Mouse (Mus musculus) cerebellum, adult 2 months (tissue): ENCODE measurements around the gene Fhl2. TPM values are rescaled to one million over a fixed set of nuclear protein-coding genes. Genes with fewer than 3 reads are reported as not detected.

ENCODE experiments used
- DNase-seq, 2 experiments: peaks; one replicate each; pipeline ENCODE4 v3.0.0; 2021
- H3K27ac ChIP-seq: fragments of 200-500 bp; 2 replicates; pipeline ENCODE4 v1.5.1; 2012; ENCODE audit warnings: low read length, control low read depth, inconsistent platforms; ENCODE audit not compliant: insufficient read depth
- H3K27me3 ChIP-seq: fragments of 200-500 bp; 2 replicates; pipeline ENCODE4 v1.6.1; 2012; ENCODE audit warnings: inconsistent platforms, mild to moderate bottlenecking, low read length, moderate library complexity; ENCODE audit not compliant: control insufficient read depth, insufficient read depth
- H3K4me1 ChIP-seq: fragments of 200-500 bp; 2 replicates; pipeline ENCODE4 v1.6.1; 2011; ENCODE audit warnings: low read length; ENCODE audit not compliant: control insufficient read depth, insufficient read depth
- H3K4me3 ChIP-seq: fragments of 200-500 bp; replicated peaks from 2 replicates; pipeline ENCODE3; 2011; ENCODE audit warnings: mild to moderate bottlenecking, low read depth, low read length, control low read depth; ENCODE audit not compliant: insufficient read depth
- CTCF ChIP-seq: fragments of 200-500 bp; IDR thresholded peaks from 2 replicates; pipeline ENCODE4 v1.5.1; 2011; ENCODE audit warnings: low read depth, mild to moderate bottlenecking, control low read depth, low read length, moderate library complexity, borderline replicate concordance; ENCODE audit not compliant: insufficient read depth
- POLR2A ChIP-seq: fragments of 200-500 bp; IDR thresholded peaks from 2 replicates; pipeline ENCODE4 v1.6.1; 2011; ENCODE audit warnings: low read length, control low read depth, borderline replicate concordance; ENCODE audit not compliant: insufficient read depth
- WGBS: fragments of 180-500 bp; shearing (Covaris S2); methylation state at CpG from one replicate; pipeline ENCODE4 v1.1.7; 2018; 5-methylcytosine and 5-hydroxymethylcytosine counted together
- polyA plus RNA-seq: library from polyadenylated mRNA; depleted of rRNA; stranded (reverse); fragments of >200 nt; gene quantifications from 2 replicates; pipeline ENCODE4 v1.2.3, GENCODE M21; 2012

The Fhl2 gene
- polyA plus RNA-seq, 1 experiment: 6.2 TPM

DNA sequence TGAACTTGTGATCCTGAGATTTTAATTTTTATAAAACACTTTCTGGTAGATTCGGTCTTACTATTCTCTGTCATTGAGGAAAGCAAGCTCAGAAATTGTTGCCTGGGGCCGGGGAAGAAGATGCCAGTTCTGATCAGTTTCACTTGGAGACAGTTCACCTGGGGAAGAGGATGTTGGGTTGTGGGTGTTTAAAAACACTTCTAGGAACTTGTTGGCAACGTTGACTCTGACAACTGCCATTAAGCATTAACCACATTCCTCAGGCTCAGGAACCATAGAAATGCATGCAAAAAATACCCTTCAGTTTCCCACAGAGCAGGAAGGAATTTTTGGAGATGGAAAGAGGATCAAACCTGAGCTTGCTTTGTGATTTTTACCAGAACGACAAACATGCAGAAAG, 28.2 kb upstream of the Fhl2 start:
- no peak for DNase-seq
- 76% methylated on average over 4 of the region's 4 CpGs for WGBS
- no peaks in the 10 kb centered on the region for H3K27me3 ChIP-seq
- H3K4me1 ChIP-seq: no peaks in the 10 kb centered on the region
- H3K4me3 ChIP-seq: no peak overlapping the region
- no peak overlapping the region for H3K27ac ChIP-seq
- TF ChIP-seq CTCF: no peak
- TF ChIP-seq POLR2A: no peak

- Histone ChIP-seq H3K27ac (no peak overlapping the region), H3K4me3 (no peak overlapping the region), H3K27me3 (no peaks in the 10 kb centered on the region), H3K4me1 (no peaks in the 10 kb centered on the region)
- WGBS: 80% methylated on average over 2 of the region's 2 CpGs
- DNase-seq: no peak
- TF ChIP-seq CTCF: no peak
- no peak for TF ChIP-seq POLR2A
These were observed 27.4 kb upstream of the Fhl2 start for GRCm38 (mm10) chr1:43224171-43224570.

GRCm38 (mm10) chr1:43223097-43223496, 26.3 kb upstream of the Fhl2 start:
- no peak for TF ChIP-seq CTCF
- no peak for TF ChIP-seq POLR2A
- no peak overlapping the region for H3K4me3 ChIP-seq
- no peak for DNase-seq
- WGBS: 36% methylated on average over 5 of the region's 5 CpGs
- H3K27ac ChIP-seq: no peak overlapping the region
- no peaks in the 10 kb centered on the region for H3K4me1 ChIP-seq
- H3K27me3 ChIP-seq: no peaks in the 10 kb centered on the region

- H3K4me1 ChIP-seq: no peaks in the 10 kb centered on the region
- TF ChIP-seq POLR2A (no peak), CTCF (no peak)
- no peak for DNase-seq
- no peak overlapping the region for H3K27ac ChIP-seq
- H3K27me3 ChIP-seq: no peaks in the 10 kb centered on the region
- WGBS: 90% methylated on average over 3 of the region's 3 CpGs
- H3K4me3 ChIP-seq: no peak overlapping the region
These were observed 21.4 kb upstream of the Fhl2 start for GRCm38 (mm10) chr1:43218016-43218680.

DNA sequence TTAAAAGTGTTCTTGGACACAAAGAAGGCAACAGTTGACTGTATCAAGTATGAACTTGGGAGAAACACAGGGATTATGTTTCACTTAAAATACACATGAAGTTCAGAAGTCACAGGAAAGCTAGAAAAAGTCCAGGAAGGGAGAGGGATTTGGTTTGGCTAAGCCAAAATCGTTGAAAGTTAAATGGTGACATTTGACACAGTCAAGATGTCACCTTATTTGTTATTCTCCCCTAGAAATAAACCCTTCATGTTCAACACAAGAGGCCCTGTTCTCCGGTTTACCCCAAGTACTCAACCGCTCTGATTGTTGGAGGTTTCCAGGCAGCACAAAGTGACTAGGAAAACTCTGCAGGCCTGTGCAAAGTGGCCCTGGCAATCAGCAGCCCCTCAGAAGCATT, 18.8 kb upstream of the Fhl2 start:
- DNase-seq: no peak
- WGBS: 77% methylated on average over 3 of the region's 3 CpGs
- Histone ChIP-seq H3K4me1 (no peaks in the 10 kb centered on the region), H3K27ac (no peak overlapping the region), H3K27me3 (no peaks in the 10 kb centered on the region), H3K4me3 (no peak overlapping the region)
- TF ChIP-seq CTCF (no peak), POLR2A (no peak)

- no peaks in the 10 kb centered on the region for H3K27me3 ChIP-seq
- TF ChIP-seq POLR2A: no peak
- TF ChIP-seq CTCF: no peak
- H3K4me1 ChIP-seq: no peaks in the 10 kb centered on the region
- no peak overlapping the region for H3K4me3 ChIP-seq
- 14% methylated on average over 1 of the region's 1 CpGs for WGBS
- no peak for DNase-seq
- no peak overlapping the region for H3K27ac ChIP-seq
These were observed 14.5 kb upstream of the Fhl2 start for GRCm38 (mm10) chr1:43211274-43211673.

- no peak overlapping the region for H3K4me3 ChIP-seq
- H3K27ac ChIP-seq: no peak overlapping the region
- H3K4me1 ChIP-seq: no peaks in the 10 kb centered on the region
- H3K27me3 ChIP-seq: no peaks in the 10 kb centered on the region
- WGBS: 54% methylated on average over 9 of the region's 9 CpGs
- no peak for DNase-seq
- TF ChIP-seq POLR2A: no peak
- TF ChIP-seq CTCF: no peak
These were observed 13.5 kb upstream of the Fhl2 start for GRCm38 (mm10) chr1:43210285-43210684.

- 89% methylated on average over 1 of the region's 1 CpGs for WGBS
- TF ChIP-seq POLR2A (no peak), CTCF (no peak)
- Histone ChIP-seq H3K4me1 (no peaks in the 10 kb centered on the region), H3K27me3 (no peaks in the 10 kb centered on the region), H3K4me3 (no peak overlapping the region), H3K27ac (no peak overlapping the region)
- no peak for DNase-seq
These were observed 10.4 kb upstream of the Fhl2 start for GRCm38 (mm10) chr1:43207147-43207546.
